Mouse (Mus musculus) lung, postnatal 0 days (tissue): ENCODE measurements around the gene F12. TPM values are rescaled to one million over a fixed set of nuclear protein-coding genes. Genes with fewer than 3 reads are reported as not detected.
A peak's percentile ranks its signal among the peaks of the same experiment; 100 is the strongest.

Experiments used
- ATAC-seq: fragments of 200-750 bp; cut with Nextera tagmentation; 2 replicates; pipeline ENCODE4 v1.8.0; 2017; ENCODE audit warnings: moderate library complexity
- DNase-seq: peaks from one replicate; pipeline ENCODE4 v3.0.0-alpha.2; 2016; ENCODE audit warnings: low spot score
- H3K27ac ChIP-seq: fragments of 300-500 bp; sonication (generic); 2 replicates; pipeline ENCODE4 v1.5.1; 2014; ENCODE audit warnings: antibody characterized with exemption, mild to moderate bottlenecking, low read length, mixed read lengths
- H3K27me3 ChIP-seq: fragments of 300-500 bp; sonication (generic); replicated peaks from 2 replicates; pipeline ENCODE4 v1.6.1; 2014; ENCODE audit warnings: low read length, mixed read lengths; ENCODE audit not compliant: insufficient read depth
- H3K36me3 ChIP-seq: fragments of 300-500 bp; sonication (generic); 2 replicates; pipeline ENCODE4 v1.6.1; 2014; ENCODE audit warnings: low read length, mixed read lengths; ENCODE audit not compliant: insufficient read depth
- H3K4me1 ChIP-seq: fragments of 300-500 bp; sonication (generic); 2 replicates; pipeline ENCODE4 v1.6.1; 2014; ENCODE audit warnings: antibody characterized with exemption, low read depth, low read length, mixed read lengths; ENCODE audit not compliant: insufficient read depth
- H3K4me2 ChIP-seq: fragments of 300-500 bp; sonication (generic); replicated peaks from 2 replicates; pipeline ENCODE4 v1.6.1; 2014; ENCODE audit warnings: low read depth, mild to moderate bottlenecking, low read length, moderate library complexity, mixed read lengths
- H3K4me3 ChIP-seq: fragments of 300-500 bp; sonication (generic); 2 replicates; pipeline ENCODE4 v1.5.1; 2014; ENCODE audit warnings: low read depth, low read length
- H3K9ac ChIP-seq: fragments of 300-500 bp; sonication (generic); replicated peaks from 2 replicates; pipeline ENCODE4 v1.6.1; 2014; ENCODE audit warnings: low read depth, mild to moderate bottlenecking
- H3K9me3 ChIP-seq: fragments of 300-500 bp; sonication (generic); 2 replicates; pipeline ENCODE4 v1.6.1; 2016; ENCODE audit warnings: low read length, mixed read lengths
- CTCF ChIP-seq: IDR thresholded peaks from 2 replicates; pipeline ENCODE4 v1.5.1; 2016; ENCODE audit warnings: antibody characterized with exemption, mild to moderate bottlenecking
- EP300 ChIP-seq: IDR thresholded peaks from 2 replicates; pipeline ENCODE4 v1.6.1; 2016; ENCODE audit warnings: antibody characterized with exemption, mild to moderate bottlenecking, control low read depth
- WGBS: fragments of 180-500 bp; shearing (Covaris S2); extraction: QIAGEN DNeasy Blood & Tissue Kit; methylation state at CpG from one replicate; pipeline ENCODE4 v1.1.7; 2014; 5-methylcytosine and 5-hydroxymethylcytosine counted together
- polyA plus RNA-seq: library from polyadenylated mRNA; unstranded; fragments of >200 nt; fragmentation: Nextera tagmentation; extraction: Ambion mirVana; gene quantifications from 2 replicates; pipeline ENCODE4 v1.2.1, GENCODE M21; 2015

F12 gene
- not detected in 2 replicates for polyA plus RNA-seq

DNA sequence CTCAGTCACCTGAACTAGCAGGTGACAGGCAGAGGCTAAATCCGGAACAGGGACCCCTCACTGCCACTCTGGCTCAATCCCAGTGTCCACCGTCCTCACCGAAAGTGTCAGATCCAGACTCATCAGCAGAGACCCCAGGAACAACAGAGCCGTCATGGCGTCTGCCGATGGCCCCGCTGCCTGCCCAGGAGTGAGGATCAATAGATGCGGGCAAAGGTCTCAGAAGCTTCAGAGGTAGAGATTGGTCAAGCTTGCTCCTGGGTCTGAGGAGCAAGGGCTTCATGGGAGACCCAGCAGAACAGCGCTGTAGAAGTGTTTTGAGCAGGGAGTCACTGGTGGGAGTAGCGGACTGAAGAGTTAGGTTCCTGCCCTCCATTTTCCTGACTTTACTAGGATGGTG is at the start of gene F12:
TSS of gene F12 (minus strand) at position 181 of the 400 bp plus-strand sequence.
- Histone ChIP-seq H3K9ac (no peak within 1 kb of the TSS), H3K4me3 (no peak within 1 kb of the TSS), H3K36me3 (no peaks in the 10 kb centered on the region), H3K27ac (no peak within 1 kb of the TSS), H3K4me1 (no peaks in the 10 kb centered on the region), H3K27me3 (peaks cover 5% of the 10 kb centered on the region), H3K9me3 (0 out of 2 replicates have a peak, but pooled peaks cover 3% of the 10 kb centered on the region), H3K4me2 (no peak within 1 kb of the TSS)
- 90% methylated on average over 10 of the region's 10 CpGs for WGBS
- TF ChIP-seq CTCF (no peak), EP300 (no peak)
- DNase-seq (no peak), ATAC-seq (no peak)

DNA sequence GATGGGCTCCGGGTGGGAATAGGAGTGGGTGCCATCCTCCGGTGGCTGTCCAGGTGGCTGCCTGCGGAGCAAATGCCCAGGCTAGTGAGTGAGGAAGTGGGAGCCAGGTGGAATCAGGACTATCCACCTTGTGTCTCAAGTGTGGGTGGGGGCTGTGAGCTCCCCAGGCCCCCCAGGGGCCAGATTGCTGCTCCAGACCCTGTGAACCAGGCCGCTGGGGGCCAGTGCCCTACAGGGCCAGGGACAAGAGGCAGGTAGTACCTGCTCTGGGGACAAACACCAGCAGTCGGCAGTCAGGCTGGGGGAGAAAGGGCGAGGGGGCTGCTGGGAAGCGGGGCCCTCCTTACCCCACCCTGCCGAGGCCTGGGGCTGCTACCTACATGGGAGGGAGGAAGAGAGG is 49.7 kb upstream of the F12 start:
- DNase-seq = no peak
- H3K36me3 ChIP-seq = no peaks in the 10 kb centered on the region
- 94% methylated on average over 5 of the region's 8 CpGs for WGBS
- no peak overlapping the region for H3K4me2 ChIP-seq
- H3K9ac ChIP-seq = no peak overlapping the region
- H3K9me3 ChIP-seq = no peaks in the 10 kb centered on the region
- no peak overlapping the region for H3K4me3 ChIP-seq
- ATAC-seq = no peak
- no peaks in the 10 kb centered on the region; the same call in 1 of the 2 replicates for H3K27me3 ChIP-seq
- no peak overlapping the region for H3K27ac ChIP-seq
- TF ChIP-seq EP300 (no peak), CTCF (no peak)
- peaks cover 8% of the 10 kb centered on the region; the same call in 1 of the 2 replicates for H3K4me1 ChIP-seq

DNA sequence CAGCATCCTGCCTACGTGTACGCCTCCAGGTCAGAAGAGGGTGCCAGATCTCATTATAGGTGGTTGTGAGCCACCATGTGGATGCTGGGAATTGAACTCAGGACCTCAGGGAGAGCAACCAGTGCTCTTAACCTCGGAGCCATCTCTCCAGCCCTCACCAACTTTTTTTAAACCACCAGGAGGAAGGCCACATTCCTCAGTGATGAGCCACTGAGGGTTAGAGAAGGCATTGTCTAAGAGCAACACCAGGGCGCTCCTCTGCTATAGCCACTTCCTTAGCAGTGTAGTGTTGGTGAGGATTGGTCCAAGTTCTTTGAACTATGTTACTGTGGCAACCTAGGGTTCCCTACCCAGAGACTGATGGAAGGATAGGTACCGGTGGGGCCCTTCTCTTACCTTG is 49.2 kb upstream of the F12 start:
- H3K4me2 ChIP-seq = no peak overlapping the region
- WGBS = 87% methylated on average over 5 of the region's 5 CpGs
- peaks cover 2% of the 10 kb centered on the region; the same call in 1 of the 2 replicates for H3K27me3 ChIP-seq
- DNase-seq (no peak), ATAC-seq (no peak)
- H3K27ac ChIP-seq = no peak overlapping the region
- no peaks in the 10 kb centered on the region for H3K9me3 ChIP-seq
- H3K4me1 ChIP-seq = peaks cover 13% of the 10 kb centered on the region; the same call in 1 of the 2 replicates
- H3K4me3 ChIP-seq = no peak overlapping the region
- TF ChIP-seq EP300 = no peak
- no peak for TF ChIP-seq CTCF
- H3K36me3 ChIP-seq = no peaks in the 10 kb centered on the region
- no peak overlapping the region for H3K9ac ChIP-seq

DNA sequence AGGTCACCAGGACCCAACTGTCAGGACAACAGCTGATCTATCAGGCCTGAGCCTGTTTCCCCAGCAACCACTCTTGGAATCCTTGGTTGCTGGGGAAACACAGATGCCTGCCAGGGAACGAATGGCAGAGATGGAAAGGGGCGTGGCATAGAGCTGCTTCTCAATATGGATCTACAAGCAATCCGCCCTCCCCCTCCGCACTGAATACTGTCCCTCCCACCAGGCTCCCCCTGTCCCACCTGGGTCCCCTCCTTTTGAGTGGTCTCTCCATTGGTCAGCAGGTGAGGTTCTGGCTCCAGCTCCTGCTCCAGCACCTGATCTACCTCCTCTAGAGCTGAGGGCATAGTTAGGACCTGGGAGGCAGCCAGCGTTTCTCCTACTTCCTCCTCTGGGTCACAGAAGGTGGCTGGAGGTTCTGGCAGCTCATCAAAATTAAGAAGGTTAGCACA is 48.1 kb upstream of the F12 start:
- H3K9me3 ChIP-seq = no peaks in the 10 kb centered on the region
- H3K4me1 ChIP-seq = peaks cover 14% of the 10 kb centered on the region; the same call in 1 of the 2 replicates
- H3K27ac ChIP-seq = no peak overlapping the region
- H3K27me3 ChIP-seq = peaks cover 7% of the 10 kb centered on the region; the same call in 1 of the 2 replicates
- no peak for ATAC-seq
- 55% methylated on average over 5 of the region's 5 CpGs for WGBS
- H3K9ac ChIP-seq = no peak overlapping the region
- no peak for TF ChIP-seq CTCF
- TF ChIP-seq EP300 = no peak
- no peaks in the 10 kb centered on the region for H3K36me3 ChIP-seq
- no peak for DNase-seq
- H3K4me2 ChIP-seq = no peak overlapping the region
- H3K4me3 ChIP-seq = no peak overlapping the region

DNA sequence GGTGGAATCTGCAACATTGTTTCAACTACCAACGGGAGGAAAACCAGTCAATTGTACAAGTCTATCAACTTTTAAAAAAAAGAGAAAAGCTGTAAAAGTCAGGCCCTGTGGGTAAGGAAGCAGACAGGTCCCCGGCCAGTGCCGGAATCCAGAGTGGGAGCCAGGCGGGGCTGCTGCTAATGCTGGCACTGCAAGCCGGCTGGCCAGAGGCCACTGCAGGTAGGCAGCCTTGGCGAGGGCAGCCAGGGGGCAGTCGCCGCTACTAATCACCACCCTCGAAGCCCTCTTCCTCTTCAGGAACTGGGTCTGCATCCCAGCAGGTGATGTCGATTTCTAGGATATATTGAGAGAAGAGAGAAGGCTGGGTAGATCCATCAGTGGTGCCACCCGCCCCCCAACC is 47.4 kb upstream of the F12 start:
- ATAC-seq (no peak), DNase-seq (no peak)
- Histone ChIP-seq H3K4me3 (no peak overlapping the region), H3K9ac (no peak overlapping the region), H3K4me1 (peaks cover 14% of the 10 kb centered on the region; the same call in 1 of the 2 replicates), H3K4me2 (no peak overlapping the region), H3K27ac (no peak overlapping the region), H3K9me3 (no peaks in the 10 kb centered on the region), H3K27me3 (peaks cover 7% of the 10 kb centered on the region; the same call in 1 of the 2 replicates), H3K36me3 (no peaks in the 10 kb centered on the region)
- WGBS = 67% methylated on average over 11 of the region's 11 CpGs
- peak; percentile 22; the same call in 1 of the 2 replicates for TF ChIP-seq CTCF
- TF ChIP-seq EP300 = no peak

DNA sequence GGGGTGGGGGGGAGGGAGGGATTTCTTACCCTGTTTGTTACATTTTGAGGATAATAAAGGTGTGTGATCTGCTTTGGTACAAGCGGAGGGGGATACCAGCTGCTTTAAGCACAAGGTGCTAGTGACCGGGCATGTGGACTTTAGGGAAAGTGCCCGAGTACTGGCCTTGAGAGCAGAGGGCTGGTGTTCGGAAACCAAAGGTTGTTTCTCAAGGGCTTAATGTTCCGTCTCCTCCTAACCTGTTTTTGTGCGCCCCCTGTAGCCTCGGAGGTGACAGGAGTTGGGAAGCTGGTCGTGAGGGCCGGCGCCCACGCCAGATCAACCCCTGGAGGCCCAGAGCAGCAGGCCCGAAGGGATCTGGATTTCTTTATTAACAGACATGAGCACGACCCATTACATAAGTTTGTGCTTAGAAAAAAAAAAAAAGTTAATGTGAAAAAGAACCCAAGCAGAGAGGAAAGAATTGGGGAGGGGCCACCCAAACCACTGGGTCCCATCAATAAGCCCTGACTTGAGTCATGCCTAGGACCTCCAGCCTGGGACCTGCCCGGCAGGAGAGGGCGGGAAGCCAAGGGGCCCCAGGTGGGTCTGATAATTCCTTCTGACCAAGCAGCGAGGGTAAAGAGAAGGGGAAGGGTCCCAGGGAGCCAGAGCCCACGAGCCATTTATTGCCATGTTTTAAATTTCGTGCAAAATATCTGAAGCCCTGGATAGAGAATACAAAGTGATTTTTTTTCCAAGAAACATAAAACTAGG is 46.7 kb upstream of the F12 start:
- DNase-seq (no peak), ATAC-seq (no peak)
- peak; percentile 26; the same call in 1 of the 2 replicates for TF ChIP-seq CTCF
- TF ChIP-seq EP300 = no peak
- peaks cover 14% of the 10 kb centered on the region; the same call in 1 of the 2 replicates for H3K4me1 ChIP-seq
- H3K27me3 ChIP-seq = peaks cover 7% of the 10 kb centered on the region; the same call in 1 of the 2 replicates
- no peak overlapping the region for H3K9ac ChIP-seq
- H3K4me3 ChIP-seq = peak overlapping the region; percentile 56
- peak overlapping the region; percentile 99 for H3K4me2 ChIP-seq
- 43% methylated on average over 18 of the region's 18 CpGs for WGBS
- no peak overlapping the region for H3K27ac ChIP-seq
- no peaks in the 10 kb centered on the region for H3K9me3 ChIP-seq
- no peaks in the 10 kb centered on the region for H3K36me3 ChIP-seq
